Mouse (Mus musculus): Measurements from ENCODE around the gene Plcl1.

Plcl1 gene

DNA sequence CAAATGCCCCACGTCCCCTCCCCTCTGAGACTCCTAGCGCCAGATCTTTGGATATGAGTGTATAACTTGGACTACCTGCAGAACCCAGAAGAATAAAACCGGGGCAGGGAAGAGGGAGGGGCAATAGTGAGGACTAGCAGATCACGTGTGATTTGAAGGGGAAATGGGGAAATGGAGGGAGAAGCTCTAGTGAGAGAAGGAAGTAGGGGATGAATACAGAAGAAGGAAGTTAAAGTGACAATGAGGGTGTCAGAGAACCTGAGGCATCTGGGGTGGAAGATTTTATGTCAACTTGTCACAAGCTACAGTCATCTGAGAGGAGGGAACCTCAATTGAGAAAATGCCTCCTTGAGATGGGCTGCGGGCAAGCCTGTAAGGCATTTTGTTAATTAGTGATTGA, 119.4 kb downstream of the Plcl1 start:
- DNase-seq (ENCODE audit: low spot score in 2 of 2): no peak

DNA sequence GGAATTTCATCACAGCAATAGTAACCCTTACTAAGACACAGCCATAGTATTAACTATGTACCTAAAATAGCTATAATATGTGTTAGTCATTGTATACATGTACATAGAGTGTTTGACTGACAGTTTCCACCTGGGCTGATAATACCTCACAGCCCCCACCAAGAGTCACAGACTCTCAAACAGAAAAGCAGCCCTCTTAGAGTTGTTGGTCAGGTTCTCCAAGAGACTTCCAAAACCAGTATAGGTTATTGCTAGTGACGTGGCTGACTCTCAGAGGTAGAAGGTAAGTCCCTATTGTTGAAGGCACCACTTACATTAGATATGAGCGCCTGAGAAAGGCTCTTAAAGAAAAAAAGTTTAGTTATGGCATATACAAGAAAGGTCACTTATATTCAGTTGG, 120.0 kb downstream of the Plcl1 start:
- DNase-seq (ENCODE audit: low spot score in 2 of 2): no peak

- DNase-seq (ENCODE audit: low spot score in 2 of 2): no peak
Observed at GRCm38 (mm10) chr1:55528547-55529304, 123.0 kb downstream of the Plcl1 start.

GRCm38 (mm10) chr1:55533823-55534222, 128.1 kb downstream of the Plcl1 start:
- DNase-seq (ENCODE audit: low spot score in 2 of 2): no peak

DNA sequence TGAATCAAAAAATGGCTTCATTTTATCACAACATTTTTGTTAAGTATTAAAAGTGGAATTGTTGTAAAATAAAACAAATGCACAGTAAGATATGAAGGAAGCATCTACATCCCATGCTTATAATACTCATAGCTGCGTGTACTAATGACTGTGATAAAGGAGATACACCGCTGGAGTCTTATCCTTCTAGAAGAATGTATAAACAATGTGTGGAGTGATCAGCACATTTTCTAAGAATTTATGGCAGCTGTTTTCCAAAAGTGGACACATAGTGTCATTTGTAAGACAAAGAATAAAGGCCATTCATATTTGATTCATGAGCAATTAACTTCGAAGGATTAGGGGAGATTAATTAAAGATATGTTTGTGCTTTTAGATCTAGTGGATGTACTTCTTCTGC, 148.7 kb downstream of the Plcl1 start:
- no peak for DNase-seq (ENCODE audit: low spot score in 2 of 2)

GRCm38 (mm10) chr1:55557960-55558359, 152.2 kb downstream of the Plcl1 start:
- DNase-seq (ENCODE audit: low spot score in 2 of 2): no peak

DNA sequence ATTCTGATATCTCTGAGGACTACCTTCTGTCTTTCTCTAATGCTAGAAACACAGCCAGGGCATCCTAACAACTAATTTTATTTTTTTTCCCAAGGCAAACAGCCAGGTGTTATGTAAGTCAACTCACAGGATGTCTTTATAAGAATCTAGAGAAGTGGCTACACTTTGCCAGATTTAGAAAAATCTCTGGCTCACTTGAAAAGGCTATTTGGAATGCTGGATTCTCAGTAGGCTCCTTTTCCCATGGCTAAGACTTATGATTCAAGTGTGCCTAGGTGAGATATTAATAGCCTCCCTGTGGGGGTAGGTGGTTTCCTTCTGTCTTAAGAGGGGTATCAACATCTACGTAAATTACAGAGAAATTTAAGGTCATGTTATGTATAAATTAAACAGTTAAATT, 152.7 kb downstream of the Plcl1 start:
- no peak for DNase-seq (ENCODE audit: low spot score in 2 of 2)

- no peak for DNase-seq (ENCODE audit: low spot score in 2 of 2)
Observed at GRCm38 (mm10) chr1:55559998-55560397, 154.3 kb downstream of the Plcl1 start.

DNA sequence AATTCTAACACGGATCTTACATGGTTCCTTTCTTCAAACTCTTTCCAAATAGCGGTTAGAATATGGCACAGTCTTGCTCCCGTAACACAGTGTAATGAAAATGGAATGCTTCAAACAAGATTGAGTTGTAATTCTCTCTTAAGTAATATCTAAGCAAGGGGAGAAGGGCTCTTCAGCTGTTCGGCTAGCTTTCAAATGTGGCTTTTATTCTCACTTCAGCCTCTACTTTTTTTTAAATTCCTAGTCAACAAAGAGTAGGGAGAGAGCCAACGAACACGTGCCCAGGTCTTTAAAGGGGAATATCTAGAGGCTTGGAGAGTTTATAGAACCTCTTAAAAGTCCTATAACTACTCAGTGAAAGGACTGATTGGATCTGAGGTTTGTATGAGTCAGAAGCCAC, 160.2 kb downstream of the Plcl1 start:
- DNase-seq (ENCODE audit: low spot score in 2 of 2): no peak

DNA sequence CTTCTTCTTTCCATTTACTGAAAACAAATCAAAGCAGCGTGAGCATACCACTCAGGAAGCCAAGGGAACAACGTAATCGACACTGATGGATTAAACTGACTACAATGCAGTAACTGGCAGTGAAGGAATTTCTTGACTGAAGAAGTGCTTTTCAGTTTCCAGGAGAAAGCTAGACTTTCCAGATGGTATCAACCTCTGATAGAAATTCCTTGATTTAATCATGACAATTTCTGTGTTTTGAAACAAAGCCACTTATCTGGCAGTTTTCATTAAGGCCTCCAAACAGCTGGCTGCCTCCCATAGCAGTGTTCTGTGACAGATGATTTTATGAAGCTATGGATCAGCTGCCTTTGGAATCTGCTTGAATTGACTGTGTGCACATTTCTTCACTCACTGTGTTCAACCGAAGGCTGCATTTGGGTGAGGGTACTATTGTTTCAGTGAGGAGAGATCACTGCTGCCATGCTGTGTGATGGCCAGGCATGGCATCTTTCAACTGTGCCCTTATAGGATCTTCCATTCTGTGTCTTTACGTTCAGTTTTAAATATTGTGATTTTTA, 162.2 kb downstream of the Plcl1 start:
- DNase-seq (ENCODE audit: low spot score in 2 of 2): no peak

GRCm38 (mm10) chr1:55570225-55570624, 164.5 kb downstream of the Plcl1 start:
- DNase-seq (ENCODE audit: low spot score in 2 of 2): no peak

DNA sequence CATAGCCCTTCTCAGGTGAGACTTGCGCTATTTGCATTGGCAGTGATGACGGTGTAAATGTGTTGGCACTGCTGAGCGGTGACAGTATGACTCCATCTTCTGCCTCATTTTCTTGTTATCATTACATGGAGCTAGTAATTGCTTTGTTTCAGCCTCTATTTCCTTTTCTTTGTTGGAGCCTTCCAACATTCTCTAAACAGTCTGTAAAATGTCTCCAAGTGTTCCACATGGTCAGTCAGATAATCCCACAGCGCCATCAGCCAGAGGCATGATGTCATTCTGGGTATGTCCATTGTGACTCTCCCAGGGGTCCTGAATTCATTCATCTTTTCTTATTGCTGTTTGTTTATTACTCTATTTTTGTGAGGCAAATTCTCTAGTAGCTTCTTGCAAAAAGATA, 165.7 kb downstream of the Plcl1 start:
- DNase-seq (ENCODE audit: low spot score in 2 of 2): no peak

GRCm38 (mm10) chr1:55572202-55572601, 166.5 kb downstream of the Plcl1 start:
- DNase-seq (ENCODE audit: low spot score in 2 of 2): no peak

DNA sequence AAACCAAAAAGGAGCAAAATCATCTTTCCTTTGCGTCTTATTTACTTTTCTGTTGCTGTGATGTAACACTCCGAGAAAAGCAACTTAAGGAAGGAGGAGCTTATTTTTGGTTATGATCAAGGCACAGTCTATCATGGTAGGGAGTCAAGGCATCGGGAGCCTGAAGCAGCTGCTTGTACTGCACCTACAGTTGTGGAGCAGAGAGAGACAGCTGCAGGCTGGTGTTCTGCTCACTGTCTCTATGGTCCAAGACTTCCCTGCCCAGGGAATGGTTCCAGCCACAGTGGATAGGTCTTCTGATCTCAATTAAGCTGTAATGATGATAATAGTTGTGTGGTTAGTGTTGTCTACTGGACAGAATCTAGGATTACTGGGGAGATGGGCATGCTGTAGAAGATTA, 166.9 kb downstream of the Plcl1 start:
- DNase-seq (ENCODE audit: low spot score in 2 of 2): no peak

GRCm38 (mm10) chr1:55575916-55576315, 170.2 kb downstream of the Plcl1 start:
- DNase-seq (ENCODE audit: low spot score in 2 of 2): no peak

DNA sequence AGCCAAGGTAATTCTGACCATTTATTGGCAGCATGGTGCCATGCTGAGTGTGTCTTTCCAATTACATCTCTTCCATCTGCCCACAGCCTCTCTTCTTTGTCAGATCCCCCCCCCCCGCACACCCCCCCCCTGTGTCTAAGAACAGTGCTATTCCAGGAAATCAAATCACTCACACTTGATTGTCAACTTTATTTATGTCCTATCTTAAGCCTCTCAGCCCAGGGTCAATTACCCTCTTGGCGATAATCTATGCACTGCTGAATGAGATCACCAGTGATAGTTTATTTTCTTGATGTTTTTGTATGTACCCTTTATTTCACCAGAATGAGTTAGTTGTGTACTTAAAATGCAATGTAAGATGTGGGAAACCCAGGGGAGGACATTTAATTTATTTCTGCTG, 176.0 kb downstream of the Plcl1 start:
- no peak for DNase-seq (ENCODE audit: low spot score in 2 of 2)

GRCm38 (mm10) chr1:55585441-55585840, 179.7 kb downstream of the Plcl1 start:
- DNase-seq (ENCODE audit: low spot score in 2 of 2): no peak

- no peak for DNase-seq (ENCODE audit: low spot score in 2 of 2)
Observed at GRCm38 (mm10) chr1:55588090-55588489, 182.4 kb downstream of the Plcl1 start.

GRCm38 (mm10) chr1:55590047-55590446, 184.3 kb downstream of the Plcl1 start:
- no peak for DNase-seq (ENCODE audit: low spot score in 2 of 2)

- no peak for DNase-seq (ENCODE audit: low spot score in 2 of 2)
Observed at GRCm38 (mm10) chr1:55600496-55600895, 194.8 kb downstream of the Plcl1 start.

DNA sequence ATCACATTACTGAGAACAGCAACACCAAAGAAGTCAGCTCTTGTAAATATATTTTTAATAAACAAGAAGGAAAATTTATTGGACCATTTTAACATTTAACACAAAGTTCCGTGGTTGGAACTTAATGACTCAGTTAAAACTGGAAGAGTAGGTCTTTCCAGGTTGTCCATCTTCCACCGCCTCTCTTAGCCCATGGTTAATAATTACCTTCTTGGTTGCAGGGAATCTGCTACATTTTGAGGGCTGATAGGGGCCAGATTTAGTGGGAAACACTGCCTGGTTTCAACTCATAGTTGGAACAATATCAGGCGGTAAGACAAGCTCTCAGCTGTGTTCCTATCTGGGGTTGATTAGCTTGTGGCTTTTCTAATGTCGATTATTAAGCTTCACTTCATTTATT, 198.9 kb downstream of the Plcl1 start:
- no peak for DNase-seq (ENCODE audit: low spot score in 2 of 2)

- no peak for DNase-seq (ENCODE audit: low spot score in 2 of 2)
Observed at GRCm38 (mm10) chr1:55605450-55605849, 199.7 kb downstream of the Plcl1 start.

GRCm38 (mm10) chr1:55605956-55606355, 200.2 kb downstream of the Plcl1 start:
- DNase-seq (ENCODE audit: low spot score in 2 of 2): no peak

GRCm38 (mm10) chr1:55606405-55606804, 200.7 kb downstream of the Plcl1 start:
- no peak for DNase-seq (ENCODE audit: low spot score in 2 of 2)

All from spleen, postnatal 14 days (tissue).